Mouse (Mus musculus) adrenal gland, postnatal 4 days (tissue): ENCODE results near the gene Fndc3b. TPM values are rescaled to one million over a fixed set of nuclear protein-coding genes. Genes with fewer than 3 reads are reported as not detected.

Experiments
- DNase-seq, 2 experiments: peaks; one replicate each; pipeline ENCODE4 v3.0.0; 2021 to 2022; ENCODE audit warnings: low spot score in 2 of 2, mixed read lengths in 2 of 2
- total RNA-seq, 2 experiments: library from RNA; stranded (reverse); gene quantifications; 2 replicates each; pipeline ENCODE4 v1.2.3; 2021

The Fndc3b gene
- total RNA-seq, 2 experiments from 2014 or later: 110 TPM

DNA sequence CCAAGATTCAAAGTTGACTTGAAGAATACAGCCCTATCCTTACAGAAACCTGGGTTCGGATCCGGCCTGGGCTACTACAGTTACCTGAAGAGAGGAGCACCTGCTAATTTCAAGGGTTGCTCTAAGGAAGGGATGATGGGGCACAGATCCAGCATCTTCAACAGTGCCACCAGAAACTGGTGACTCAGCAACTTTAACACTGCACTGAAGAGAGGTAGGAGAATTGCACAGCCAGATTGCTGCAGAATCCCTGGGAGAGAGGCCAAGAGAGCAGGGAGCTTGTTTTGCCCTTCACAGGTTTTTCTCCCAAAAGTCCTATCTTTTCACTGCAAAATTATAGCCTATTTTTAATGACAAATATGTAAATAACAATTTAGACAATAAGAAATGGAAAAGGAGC is 149.2 kb downstream of the Fndc3b start:
- DNase-seq: no peak

- DNase-seq: no peak
Measured at GRCm38 (mm10) chr3:27559316-27559715, 151.8 kb downstream of the Fndc3b start.

- no peak for DNase-seq
Measured at GRCm38 (mm10) chr3:27557100-27558004, 153.8 kb downstream of the Fndc3b start.

GRCm38 (mm10) chr3:27555401-27555940 is 155.6 kb downstream of the Fndc3b start:
- no peak for DNase-seq

DNA sequence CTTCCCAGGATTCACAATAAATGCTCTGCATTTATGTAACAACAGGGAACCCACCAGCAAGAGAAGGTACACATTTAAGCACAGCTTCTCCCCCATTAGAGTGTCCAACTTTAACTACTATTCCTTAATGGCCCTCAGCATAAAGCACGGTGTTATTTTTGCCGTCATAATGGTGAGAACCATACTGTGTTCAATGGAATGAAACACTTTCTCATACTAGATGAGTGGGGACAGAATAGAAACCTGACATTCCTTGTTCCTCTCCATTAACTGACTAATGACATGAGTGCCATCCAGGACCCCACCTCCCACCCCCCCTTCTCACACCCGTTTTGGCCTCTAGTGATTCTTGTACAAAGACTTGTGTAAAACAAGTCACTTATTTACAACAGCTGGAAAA is 156.8 kb downstream of the Fndc3b start:
- DNase-seq: no peak

DNA sequence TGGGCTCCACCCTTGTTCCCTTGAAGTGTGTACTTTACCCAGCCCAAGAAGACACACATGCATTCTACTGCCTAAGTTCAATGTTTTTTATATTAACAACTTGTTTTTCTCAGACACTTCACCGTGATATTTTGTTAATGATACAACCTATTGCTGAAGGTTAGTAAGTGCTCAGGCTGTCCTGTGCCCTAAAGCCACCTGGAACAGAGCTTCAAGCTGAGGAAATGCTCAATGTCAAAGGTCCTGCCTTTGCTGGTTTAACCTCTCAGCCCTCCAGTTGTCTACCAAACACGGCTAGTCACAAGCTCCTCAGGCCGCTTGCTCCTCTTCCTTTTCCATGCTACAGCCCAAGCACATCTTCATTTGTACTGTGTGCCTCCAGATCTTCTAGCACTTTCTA is 157.3 kb downstream of the Fndc3b start:
- DNase-seq: no peak

DNA sequence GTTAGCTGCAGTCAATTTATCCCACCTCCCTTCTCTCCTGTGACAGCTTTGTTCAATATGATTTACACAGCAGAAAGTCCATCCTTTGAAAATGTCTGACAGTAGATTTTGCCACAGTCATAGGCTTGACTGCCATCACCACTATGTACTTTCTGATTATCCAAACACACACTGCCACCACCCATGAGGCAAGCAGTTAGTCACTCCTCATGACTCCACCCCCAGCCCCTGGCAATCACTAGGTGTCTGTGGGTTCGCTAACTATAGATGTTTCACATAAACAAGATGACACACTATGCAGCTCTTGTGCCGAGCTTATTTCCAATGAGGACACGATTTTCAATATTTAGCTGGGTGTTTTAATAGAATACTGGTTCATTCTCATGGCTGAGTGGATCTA is 160.1 kb downstream of the Fndc3b start:
- DNase-seq: no peak

GRCm38 (mm10) chr3:27550409-27550808 is 160.7 kb downstream of the Fndc3b start:
- DNase-seq: no peak

DNA sequence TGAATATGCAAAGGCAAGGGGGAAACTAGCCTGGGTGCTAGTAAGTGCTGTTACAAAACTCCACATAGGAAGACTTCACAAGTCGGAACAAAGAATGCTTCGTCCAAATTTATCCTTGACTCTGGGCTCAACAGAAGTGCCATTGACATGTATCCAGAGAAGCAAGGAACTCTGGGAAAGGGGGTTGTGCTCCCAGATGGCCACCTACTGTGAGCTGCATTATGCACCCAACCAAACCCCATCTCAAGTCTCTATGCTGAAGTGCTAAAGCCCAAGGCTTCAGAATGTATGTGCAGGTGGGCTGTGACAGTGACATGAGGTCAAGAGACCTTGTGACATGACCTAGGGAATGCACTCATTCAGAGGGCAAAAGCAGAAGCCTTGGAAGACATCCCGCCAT is 165.5 kb downstream of the Fndc3b start:
- DNase-seq: no peak

- no peak for DNase-seq
Measured at GRCm38 (mm10) chr3:27544061-27544460, 167.0 kb downstream of the Fndc3b start.

DNA sequence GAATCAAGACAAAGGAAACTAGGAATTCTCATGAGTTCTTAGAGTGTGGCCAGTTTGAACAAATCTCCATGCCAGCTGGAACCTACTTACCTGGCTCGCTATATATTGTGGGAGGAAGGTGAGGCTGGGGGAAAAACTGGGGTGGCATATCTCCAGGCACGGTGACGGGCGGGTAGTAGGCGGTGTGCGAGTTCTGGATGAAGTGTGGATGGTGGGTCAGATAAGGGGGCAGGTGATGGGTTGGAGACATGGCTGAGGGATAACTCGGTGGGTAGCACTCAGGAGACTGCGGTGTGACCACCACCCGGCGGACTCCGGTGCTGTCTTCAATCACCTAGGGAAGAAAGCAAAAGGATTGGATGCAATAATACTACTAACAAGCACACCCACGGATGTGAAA is 169.3 kb downstream of the Fndc3b start:
- no peak for DNase-seq

- no peak for DNase-seq
Measured at GRCm38 (mm10) chr3:27541181-27541580, 169.9 kb downstream of the Fndc3b start.

DNA sequence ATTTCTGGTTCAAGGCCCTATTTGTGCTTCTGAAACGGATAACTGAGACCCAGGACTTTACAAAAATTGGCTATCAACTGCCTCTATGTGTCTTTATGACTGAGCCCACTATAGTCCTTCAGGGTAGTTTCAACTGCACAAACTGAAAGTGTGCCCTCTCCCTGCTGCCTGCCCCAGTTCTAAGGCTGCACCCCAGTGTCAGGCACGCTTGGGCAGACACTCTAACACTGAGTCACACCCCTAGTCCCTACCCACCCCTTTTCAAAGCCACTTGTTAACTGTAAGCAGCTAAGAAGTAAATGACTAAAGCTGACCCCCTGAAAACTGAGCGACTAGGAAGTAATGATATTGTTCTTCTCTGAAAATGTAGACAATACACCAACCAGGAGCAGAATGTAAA is 176.9 kb downstream of the Fndc3b start:
- DNase-seq: no peak

DNA sequence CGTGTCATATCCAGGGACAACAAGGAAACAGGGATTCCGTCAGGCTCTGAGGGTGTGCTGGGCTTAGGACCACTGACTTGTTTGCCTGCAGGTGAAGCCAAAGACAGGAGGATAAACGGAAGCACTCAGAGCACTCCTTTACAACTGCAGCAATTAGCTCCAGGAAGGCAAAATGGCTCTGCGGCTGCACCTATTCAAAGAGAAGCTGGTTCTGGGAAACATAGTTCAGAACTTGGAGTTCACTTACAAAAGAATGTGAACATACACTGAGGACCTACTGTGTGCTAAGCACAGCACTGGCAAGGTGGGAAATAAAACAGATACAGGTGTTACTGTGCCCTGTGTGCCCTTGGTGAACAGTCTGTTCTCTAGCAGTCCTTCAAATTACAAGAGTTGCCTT is 177.4 kb downstream of the Fndc3b start:
- DNase-seq: no peak

DNA sequence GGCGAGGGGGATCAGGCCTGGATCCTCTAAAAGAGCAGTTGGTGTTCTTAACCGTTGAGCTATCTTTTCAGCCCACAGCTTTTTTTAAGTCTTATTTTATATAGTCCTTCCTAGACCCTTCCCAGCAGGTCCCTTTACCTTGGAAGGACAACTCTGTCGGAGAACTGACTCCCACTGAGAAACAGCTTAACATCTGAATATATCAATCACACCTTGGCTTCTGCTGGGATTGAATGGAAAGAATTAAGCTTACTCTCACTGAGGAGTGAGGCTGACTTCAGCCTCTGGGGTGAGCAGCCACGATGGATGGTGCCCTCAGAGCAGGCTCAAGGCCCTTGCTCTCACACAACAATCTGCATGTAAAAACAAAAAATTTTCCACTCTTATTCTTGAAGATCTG is 179.1 kb downstream of the Fndc3b start:
- DNase-seq: no peak

DNA sequence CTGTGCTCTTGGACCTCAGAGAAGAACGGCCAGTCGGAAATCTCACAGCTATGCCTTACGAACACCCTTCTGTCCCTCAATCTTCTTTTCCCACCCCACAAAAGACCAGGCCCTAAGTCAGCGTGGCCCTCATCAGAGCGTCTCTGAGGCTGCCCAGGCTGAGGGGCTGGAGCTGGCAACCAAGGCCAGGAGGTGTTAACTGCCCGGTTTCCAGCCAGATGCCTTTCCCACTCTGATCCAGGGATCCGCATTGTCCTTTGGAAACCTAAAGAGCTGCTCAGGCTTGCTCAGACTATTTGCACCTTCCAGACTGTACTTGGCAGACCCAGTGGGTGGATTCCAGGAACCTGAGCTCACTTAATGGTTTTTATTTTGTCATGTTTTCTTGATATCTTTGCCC is 180.7 kb downstream of the Fndc3b start:
- DNase-seq: no peak

DNA sequence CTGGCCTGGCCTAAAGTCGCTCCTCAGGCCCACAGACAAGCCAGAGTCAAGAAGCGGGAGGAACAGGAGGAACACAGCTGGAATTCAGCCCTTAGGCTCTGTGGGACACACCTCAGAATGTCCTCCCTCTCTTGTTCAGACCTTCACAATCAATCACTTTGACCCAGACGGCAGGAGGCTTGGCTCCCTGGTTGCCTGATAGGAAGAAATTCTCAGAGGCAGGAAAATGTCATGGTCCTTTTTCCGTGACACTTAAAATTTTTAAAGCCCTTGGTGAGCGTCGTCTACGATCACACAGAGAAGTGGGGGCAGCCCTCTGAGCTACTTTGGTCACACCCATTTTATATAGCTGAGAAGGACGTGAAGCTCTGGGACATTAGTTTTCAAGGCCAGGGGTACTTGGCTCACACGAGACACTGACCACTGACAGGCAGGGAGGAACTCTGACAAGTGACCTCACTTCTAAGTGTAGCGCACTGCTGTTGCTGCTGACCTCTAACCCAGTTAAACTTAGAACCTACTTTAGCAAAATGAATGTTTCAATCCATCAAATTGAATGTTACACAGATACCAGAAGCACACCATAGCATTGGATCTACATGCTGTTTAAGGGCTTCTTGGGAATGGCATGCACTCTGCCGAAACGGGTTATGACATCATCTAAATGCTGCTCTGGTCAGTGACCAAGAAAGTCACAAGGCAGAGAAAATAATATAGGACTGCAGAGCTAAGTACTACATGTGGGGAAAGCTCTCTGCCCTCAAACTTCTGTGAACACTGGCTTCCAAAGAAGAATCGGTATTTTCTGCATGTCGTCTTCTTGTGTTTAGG is 181.7 kb downstream of the Fndc3b start:
- no peak for DNase-seq

GRCm38 (mm10) chr3:27526991-27527390 is 184.1 kb downstream of the Fndc3b start:
- DNase-seq: no peak

- DNase-seq: no peak
Measured at GRCm38 (mm10) chr3:27523176-27523936, 187.8 kb downstream of the Fndc3b start.

- DNase-seq: no peak
Measured at GRCm38 (mm10) chr3:27520391-27520790, 190.7 kb downstream of the Fndc3b start.

GRCm38 (mm10) chr3:27519481-27519880 is 191.6 kb downstream of the Fndc3b start:
- no peak for DNase-seq
